Mouse (Mus musculus): ENCODE results near the gene Trim26.
"Not testable (repeated sequence)": the region's sequence is repeated elsewhere in the genome, so short reads cannot be mapped to it uniquely, and the experiment has no call there.

Gene Trim26

GRCm38 (mm10) chr17:36836874-36837647 lies at the start of gene Trim26:
TSS of gene Trim26 (plus strand) at chr17:36837134.
- peak; percentile 99 for DNase-seq

GRCm38 (mm10) chr17:36788351-36788750 lies 48.6 kb upstream of the Trim26 start:
- DNase-seq: no peak

GRCm38 (mm10) chr17:36788801-36789200 lies 48.1 kb upstream of the Trim26 start:
- DNase-seq: peak; percentile 73

GRCm38 (mm10) chr17:36799493-36799892 lies 37.4 kb upstream of the Trim26 start:
- DNase-seq: no peak

DNA sequence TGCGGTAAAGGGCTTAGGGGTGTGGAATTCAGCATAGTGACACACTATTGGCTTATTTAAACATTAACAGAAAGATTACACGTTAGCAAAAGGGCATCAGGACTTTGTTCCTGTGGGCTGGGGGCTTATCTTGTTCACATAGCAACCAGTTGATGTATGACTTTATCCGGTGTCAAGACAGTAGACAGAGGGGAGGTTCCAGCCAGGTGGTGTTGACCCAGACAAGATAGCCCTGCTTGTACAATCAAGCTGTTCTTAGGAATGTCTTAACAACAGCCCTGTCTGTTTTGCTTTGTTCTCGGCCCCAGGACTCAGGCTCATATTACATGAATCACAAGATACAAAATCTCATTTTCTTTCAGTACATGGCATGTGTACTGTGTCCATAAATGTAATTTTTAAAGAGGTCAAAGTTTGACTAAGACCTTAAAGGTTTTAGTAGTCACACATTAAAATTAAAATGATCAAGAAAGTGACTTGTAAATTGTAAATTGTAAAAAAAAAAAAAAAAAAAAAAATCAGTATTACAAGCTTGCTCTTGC lies 36.9 kb upstream of the Trim26 start:
- DNase-seq: not testable (repeated sequence)

DNA sequence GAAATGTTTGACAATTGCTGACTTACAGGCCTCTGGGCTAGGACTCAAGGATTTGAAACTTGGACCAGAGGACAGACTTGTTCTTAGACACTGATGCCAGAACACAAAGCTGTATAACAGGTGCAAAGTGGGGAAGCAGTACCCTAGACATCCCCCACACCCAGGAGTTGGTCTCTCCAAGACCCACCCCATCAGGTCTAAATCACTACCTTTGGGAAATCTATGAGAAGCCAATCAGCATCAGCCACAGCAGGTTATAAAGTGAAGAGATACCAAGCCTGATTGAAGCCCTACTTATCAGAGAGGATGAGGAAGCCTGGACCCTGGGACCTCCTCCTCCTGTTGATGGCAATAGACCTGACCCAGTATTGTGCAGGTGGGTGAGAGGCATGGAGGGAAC lies 25.1 kb upstream of the Trim26 start, which contains the start of gene H2-M10.6:
Gene H2-M10.6 (plus strand): TSS at position 301 of the 400 bp plus-strand sequence.
- no peak for DNase-seq

- peak; percentile 62 for DNase-seq
These were observed 12.9 kb upstream of the Trim26 start for GRCm38 (mm10) chr17:36824005-36824404.

- DNase-seq: no peak
These were observed 11.4 kb upstream of the Trim26 start for GRCm38 (mm10) chr17:36825525-36825924.

DNA sequence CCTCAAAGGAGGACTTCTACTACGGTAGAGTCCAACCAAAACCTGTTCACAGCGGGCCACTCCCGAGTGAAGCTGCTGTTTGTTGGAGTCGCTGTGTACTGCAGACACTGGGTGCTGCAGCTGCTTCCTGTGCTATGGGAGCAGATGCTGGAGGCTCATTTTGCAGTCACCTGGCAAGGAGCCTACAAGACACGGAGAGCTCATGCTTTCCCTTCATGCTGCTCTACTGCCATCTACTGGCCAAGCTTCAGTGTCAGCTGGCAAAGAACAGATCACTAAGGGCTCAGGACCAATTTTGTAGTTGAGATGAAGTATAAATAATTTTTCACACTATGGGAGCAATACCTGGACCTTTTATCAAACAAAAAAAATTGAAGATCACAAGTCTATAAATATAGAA lies 10.9 kb upstream of the Trim26 start:
- DNase-seq: peak; percentile 92

DNA sequence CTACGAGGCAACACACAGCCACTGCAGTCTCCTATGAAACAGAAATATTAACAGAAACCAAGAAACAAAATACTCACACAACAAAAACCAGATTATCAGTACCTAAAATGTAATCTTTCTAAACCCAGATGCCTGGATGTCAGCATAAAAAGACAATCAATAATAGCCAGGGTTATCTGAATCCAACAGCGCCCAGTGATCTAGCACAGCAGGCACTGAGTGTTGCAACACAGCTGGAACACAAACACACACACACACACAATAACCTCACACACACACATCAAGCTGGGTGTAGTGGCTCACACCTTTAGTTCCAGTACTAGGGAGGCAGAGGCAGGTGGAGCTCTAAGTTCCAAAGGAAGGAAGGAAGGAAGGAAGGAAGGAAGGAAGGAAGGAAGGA lies 8.4 kb upstream of the Trim26 start:
- no peak for DNase-seq

DNA sequence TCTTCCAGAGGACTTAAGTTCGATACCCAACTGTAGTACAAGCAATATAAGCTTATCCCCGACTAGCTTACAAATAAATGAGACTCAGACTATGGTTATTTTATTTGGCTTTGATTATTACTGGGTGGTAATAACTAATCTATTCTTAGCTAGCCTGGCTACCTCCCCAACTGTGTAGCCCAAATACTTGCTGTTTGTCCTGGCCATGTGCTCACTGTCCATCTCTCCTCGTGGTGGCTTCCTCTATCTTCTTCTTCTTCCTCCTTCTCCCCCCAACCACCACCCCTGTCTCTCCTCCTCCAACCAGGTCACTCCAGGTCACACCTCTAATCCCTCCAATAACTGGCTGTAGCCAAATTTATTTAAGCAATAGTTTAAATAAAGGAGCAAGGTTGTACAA lies 6.5 kb upstream of the Trim26 start:
- no peak for DNase-seq

- DNase-seq: no peak
These were observed 4.2 kb upstream of the Trim26 start for GRCm38 (mm10) chr17:36832694-36833093.

GRCm38 (mm10) chr17:36835591-36836426 lies 1.1 kb upstream of the Trim26 start:
- DNase-seq: peak; percentile 60

- DNase-seq: peak; percentile 12
These were observed 514 bp upstream of the Trim26 start for GRCm38 (mm10) chr17:36836427-36836812.

DNA sequence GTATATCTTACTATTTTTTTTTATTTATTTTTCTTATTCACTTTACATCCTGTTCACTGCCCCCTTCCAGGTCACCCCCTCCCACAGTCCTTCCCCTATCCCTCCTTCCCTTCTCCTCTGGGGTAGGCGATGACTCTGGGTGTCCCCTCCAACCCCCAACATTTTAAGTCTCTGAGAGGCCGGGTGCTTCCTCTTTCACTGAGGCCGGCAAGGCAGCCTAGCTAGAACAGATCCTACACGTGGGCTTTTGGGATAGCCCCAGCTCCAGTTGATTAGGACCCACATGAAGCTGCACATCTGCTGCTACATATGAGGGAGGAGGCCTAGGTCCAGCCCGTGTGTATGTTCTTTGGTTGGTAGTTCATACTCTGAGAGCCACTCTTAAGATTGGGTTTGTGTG lies 2.1 kb downstream of the Trim26 start:
- no peak for DNase-seq

GRCm38 (mm10) chr17:36839931-36840330 lies 3.0 kb downstream of the Trim26 start:
- DNase-seq: no peak

DNA sequence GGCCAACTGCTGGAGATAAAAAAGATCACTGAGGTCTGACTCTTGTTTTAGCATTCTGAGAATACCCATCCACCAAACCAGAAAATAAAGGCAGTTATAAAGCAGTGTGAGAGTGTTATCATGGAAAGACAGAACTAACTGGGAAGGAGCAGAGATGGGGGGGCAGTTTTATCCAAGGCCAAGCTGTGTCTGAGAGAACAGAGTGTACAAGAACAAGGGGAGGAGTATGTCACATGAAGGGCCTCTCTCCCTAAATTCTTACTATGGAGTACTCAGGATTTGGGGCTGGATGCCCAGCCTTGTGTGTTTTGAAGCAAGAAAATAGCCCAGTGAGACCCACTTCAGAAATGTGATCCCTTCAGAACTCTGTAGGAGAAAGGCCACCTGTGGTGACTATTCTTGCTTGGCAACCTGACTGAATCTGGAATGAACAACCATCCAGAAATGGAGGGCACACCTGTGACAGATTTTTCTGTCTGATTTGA lies 4.1 kb downstream of the Trim26 start:
- no peak for DNase-seq

DNA sequence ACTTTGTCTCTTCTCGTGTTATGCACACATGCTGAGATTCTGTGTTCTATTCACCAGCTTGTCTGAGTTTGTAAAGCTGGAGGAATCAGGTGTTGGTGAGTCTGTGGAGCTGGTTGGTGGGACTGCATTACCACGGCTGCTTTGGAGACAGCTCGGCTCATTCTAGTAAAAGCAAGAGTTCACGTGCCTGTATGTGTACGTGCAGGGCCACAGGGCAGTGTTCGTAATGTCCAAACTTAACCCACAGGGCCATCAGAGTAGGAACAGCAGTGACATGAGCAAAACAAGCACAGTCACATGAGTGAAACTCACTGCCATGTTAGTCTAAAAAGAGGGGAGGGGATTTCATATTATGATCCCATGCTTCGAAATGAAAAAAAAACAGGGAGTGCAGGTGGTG lies 6.8 kb downstream of the Trim26 start:
- no peak for DNase-seq

GRCm38 (mm10) chr17:36844286-36844719 lies 7.4 kb downstream of the Trim26 start:
- no peak for DNase-seq

DNA sequence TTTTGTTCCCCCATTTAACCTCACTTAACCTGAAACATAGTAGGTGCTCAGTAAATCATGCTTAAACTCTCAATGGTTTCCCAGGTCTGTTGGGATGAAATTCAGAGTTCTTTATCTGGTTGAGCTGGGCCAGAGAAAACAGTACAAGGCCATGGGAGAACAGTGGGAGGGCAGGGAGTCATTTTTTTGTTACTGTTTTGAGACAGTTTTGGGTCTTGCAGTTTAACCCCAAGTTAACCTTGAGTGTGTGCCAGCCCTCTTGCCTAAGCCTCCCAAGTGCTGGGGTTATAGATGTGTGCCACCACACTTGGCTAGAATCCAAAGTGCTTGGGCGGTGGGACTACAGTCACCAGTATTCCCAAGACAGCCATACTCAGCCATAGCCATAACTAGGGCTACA lies 7.8 kb downstream of the Trim26 start:
- DNase-seq: no peak

DNA sequence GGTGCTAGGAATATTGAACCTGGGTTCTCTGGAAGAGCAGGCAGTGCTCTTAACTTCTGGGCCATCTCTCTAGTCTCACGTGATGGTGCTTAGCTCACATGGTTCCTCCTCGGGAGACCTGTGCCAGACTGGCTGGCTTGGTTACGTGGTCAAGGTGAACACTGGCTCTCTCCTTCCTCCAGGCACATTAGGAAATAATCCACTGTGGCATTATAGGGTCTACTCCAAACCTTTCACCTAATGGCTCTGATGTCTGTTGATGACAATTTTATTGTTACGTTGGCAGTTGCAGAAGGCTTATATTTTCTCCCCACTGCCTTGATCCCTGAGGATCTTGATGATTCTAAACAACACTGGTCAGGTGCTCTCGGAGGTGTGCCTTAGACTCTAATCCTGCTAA lies 12.0 kb downstream of the Trim26 start:
- no peak for DNase-seq

GRCm38 (mm10) chr17:36849992-36850391 lies 13.1 kb downstream of the Trim26 start:
- no peak for DNase-seq

GRCm38 (mm10) chr17:36851200-36851599 lies 14.3 kb downstream of the Trim26 start:
- no peak for DNase-seq

DNA sequence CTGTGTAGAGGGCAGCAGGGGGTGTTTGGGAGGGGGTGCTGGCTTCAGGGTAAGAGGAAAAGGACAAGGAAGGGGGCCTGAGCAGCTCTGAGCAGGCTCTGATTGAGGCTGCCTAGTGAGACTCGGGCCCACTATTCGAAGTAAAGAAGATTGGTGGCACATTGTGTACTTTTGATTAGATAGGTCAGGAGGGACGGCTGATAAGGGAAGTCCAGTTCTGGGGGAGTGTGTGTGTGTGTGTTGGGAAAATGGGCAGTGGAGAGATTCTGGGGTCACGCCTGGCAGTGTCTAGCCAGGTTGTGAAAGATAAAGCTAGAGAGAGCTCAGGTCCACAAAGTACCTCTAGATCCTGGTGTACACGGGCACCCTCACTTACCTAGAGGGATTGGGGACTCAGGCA lies 14.7 kb downstream of the Trim26 start:
- no peak for DNase-seq

All from lung, postnatal 14 days (tissue).